Mouse (Mus musculus) spleen, postnatal 14 days (tissue): ENCODE results near the gene Hgf.

Experiments used
- DNase-seq, 2 experiments: peaks; one replicate each; pipeline ENCODE4 v3.0.0; 2021 to 2022; ENCODE audit warnings: low spot score in 2 of 2

The Hgf gene

GRCm38 (mm10) chr5:16553304-16554047, at the start of gene Hgf:
TSS of gene Hgf (plus strand) at chr5:16553495.
- DNase-seq: no peak

- DNase-seq: no peak
Observed at GRCm38 (mm10) chr5:16506702-16507350, 46.5 kb upstream of the Hgf start.

- DNase-seq: no peak
Observed at GRCm38 (mm10) chr5:16531619-16532277, 21.5 kb upstream of the Hgf start.

GRCm38 (mm10) chr5:16538067-16538466, 15.2 kb upstream of the Hgf start:
- DNase-seq: no peak

GRCm38 (mm10) chr5:16541561-16542116, 11.7 kb upstream of the Hgf start:
- DNase-seq: no peak

GRCm38 (mm10) chr5:16547490-16547889, 5.8 kb upstream of the Hgf start:
- no peak for DNase-seq

- no peak for DNase-seq
Observed at GRCm38 (mm10) chr5:16552647-16553046, 648 bp upstream of the Hgf start.

GRCm38 (mm10) chr5:16560247-16560646, 7.0 kb downstream of the Hgf start:
- DNase-seq: no peak

- no peak for DNase-seq
Observed at GRCm38 (mm10) chr5:16568997-16569396, 15.7 kb downstream of the Hgf start.

GRCm38 (mm10) chr5:16577882-16578742, 24.8 kb downstream of the Hgf start:
- no peak for DNase-seq

GRCm38 (mm10) chr5:16595699-16596098, 42.4 kb downstream of the Hgf start:
- no peak for DNase-seq

GRCm38 (mm10) chr5:16597996-16598395, 44.7 kb downstream of the Hgf start:
- no peak for DNase-seq

GRCm38 (mm10) chr5:16601463-16601862, 48.2 kb downstream of the Hgf start:
- no peak for DNase-seq

- no peak for DNase-seq
Observed at GRCm38 (mm10) chr5:16632996-16633395, 79.7 kb downstream of the Hgf start.

GRCm38 (mm10) chr5:16646417-16646816, 93.1 kb downstream of the Hgf start:
- DNase-seq: no peak

GRCm38 (mm10) chr5:16647701-16648100, 94.4 kb downstream of the Hgf start:
- no peak for DNase-seq

- DNase-seq: no peak
Observed at GRCm38 (mm10) chr5:16650240-16650639, 96.9 kb downstream of the Hgf start.

- no peak for DNase-seq
Observed at GRCm38 (mm10) chr5:16654022-16654421, 100.7 kb downstream of the Hgf start.
